Mouse (Mus musculus) kidney, postnatal 0 days (tissue): ENCODE measurements around the gene Zdhhc1. TPM values are rescaled to one million over a fixed set of nuclear protein-coding genes. Genes with fewer than 3 reads are reported as not detected.

Experiments used
- ATAC-seq: fragments of 200-750 bp; cut with Nextera tagmentation; replicated peaks from 2 replicates; pipeline ENCODE4 v1.8.0; 2017; ENCODE audit warnings: low read depth, moderate number of reproducible peaks, moderate TSS enrichment, moderate library complexity; ENCODE audit not compliant: low FRiP score
- DNase-seq: peaks from one replicate; pipeline ENCODE4 v3.0.0-alpha.2; 2016; ENCODE audit warnings: low spot score
- H3K27ac ChIP-seq: fragments of 300-500 bp; sonication (generic); 2 replicates; pipeline ENCODE4 v1.5.1; 2014; ENCODE audit warnings: mild to moderate bottlenecking
- H3K27me3 ChIP-seq: fragments of 300-500 bp; sonication (generic); 2 replicates; pipeline ENCODE4 v1.6.1; 2014; ENCODE audit warnings: low read length, mixed read lengths; ENCODE audit not compliant: insufficient read depth
- H3K36me3 ChIP-seq: fragments of 300-500 bp; sonication (generic); 2 replicates; pipeline ENCODE4 v1.6.1; 2014; ENCODE audit warnings: low read length, mixed read lengths; ENCODE audit not compliant: insufficient read depth
- H3K4me1 ChIP-seq: fragments of 300-500 bp; sonication (generic); replicated peaks from 2 replicates; pipeline ENCODE4 v1.6.1; 2014; ENCODE audit warnings: antibody characterized with exemption, low read length, mixed read lengths; ENCODE audit not compliant: insufficient read depth
- H3K4me2 ChIP-seq: fragments of 300-500 bp; sonication (generic); 2 replicates; pipeline ENCODE4 v1.6.1; 2014; ENCODE audit warnings: mild to moderate bottlenecking, low read length, moderate library complexity, mixed read lengths
- H3K4me3 ChIP-seq: fragments of 300-500 bp; sonication (generic); replicated peaks from 2 replicates; pipeline ENCODE4 v1.5.1; 2014; ENCODE audit warnings: low read depth, low read length
- H3K9ac ChIP-seq: fragments of 300-500 bp; sonication (generic); 2 replicates; pipeline ENCODE4 v1.6.1; 2014; ENCODE audit warnings: low read depth, low read length
- H3K9me3 ChIP-seq: fragments of 300-500 bp; sonication (generic); replicated peaks from 2 replicates; pipeline ENCODE4 v1.6.1; 2016; ENCODE audit warnings: low read length, inconsistent platforms, mixed read lengths
- CTCF ChIP-seq: IDR thresholded peaks from 2 replicates; pipeline ENCODE4 v1.5.1; 2016; ENCODE audit warnings: antibody characterized with exemption, low read depth, mild to moderate bottlenecking, moderate library complexity
- WGBS: fragments of 180-500 bp; shearing (Covaris S2); extraction: QIAGEN DNeasy Blood & Tissue Kit; methylation state at CpG from one replicate; pipeline ENCODE4 v1.1.7; 2014; 5-methylcytosine and 5-hydroxymethylcytosine counted together
- polyA plus RNA-seq: library from polyadenylated mRNA; unstranded; fragments of >200 nt; fragmentation: Nextera tagmentation; extraction: Ambion mirVana; gene quantifications from 2 replicates; pipeline ENCODE4 v1.2.1, GENCODE M21; 2015

Gene Zdhhc1
- polyA plus RNA-seq, 1 experiment from 2014 or later: 30.5 TPM

DNA sequence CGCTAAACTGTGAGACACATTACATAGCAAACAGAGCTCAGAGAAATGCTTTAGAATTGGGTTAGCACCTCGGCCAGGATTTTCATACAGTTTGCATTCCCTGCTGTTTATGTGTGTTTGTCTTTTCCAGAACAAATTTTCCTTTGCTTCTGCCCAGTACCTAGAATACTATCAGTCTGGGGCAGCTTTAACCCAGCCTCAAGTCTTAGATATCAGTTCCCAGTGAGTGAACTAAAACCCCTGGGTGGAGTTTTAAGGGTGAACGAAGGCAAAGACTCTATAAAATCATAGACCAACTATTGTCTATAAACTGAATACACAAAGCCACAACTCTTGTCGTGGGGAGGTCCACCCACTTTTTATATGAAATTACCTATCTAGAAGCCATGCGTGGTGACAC lies 48.1 kb downstream of the Zdhhc1 start:
- no peak overlapping the region for H3K4me3 ChIP-seq
- no peak overlapping the region for H3K27ac ChIP-seq
- ATAC-seq: no peak
- no peaks in the 10 kb centered on the region for H3K9me3 ChIP-seq
- no peak for TF ChIP-seq CTCF
- H3K4me1 ChIP-seq: no peaks in the 10 kb centered on the region
- no peak for DNase-seq
- no peak overlapping the region for H3K4me2 ChIP-seq
- no peak overlapping the region for H3K9ac ChIP-seq
- H3K27me3 ChIP-seq: no peaks in the 10 kb centered on the region
- 88% methylated on average over 5 of the region's 5 CpGs for WGBS
- H3K36me3 ChIP-seq: no peaks in the 10 kb centered on the region

DNA sequence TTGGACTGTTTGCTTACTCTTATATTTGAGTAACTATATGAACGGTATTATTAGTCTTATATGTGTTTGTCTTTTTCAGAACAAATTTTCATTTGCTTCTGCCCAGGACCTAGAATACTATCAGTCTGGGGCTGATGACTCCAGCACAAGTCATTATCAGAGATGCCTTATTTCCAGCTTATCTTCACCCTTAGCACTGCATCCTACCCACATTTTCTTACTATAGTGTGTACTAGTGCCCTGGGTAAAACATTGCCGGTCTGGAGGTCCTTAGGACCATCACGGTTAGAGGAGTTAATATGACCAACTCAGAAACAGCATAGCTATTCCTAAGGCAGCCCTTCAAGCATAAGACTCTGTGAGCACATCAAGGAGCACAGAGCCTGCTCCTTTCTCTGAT lies 48.5 kb downstream of the Zdhhc1 start:
- ATAC-seq (no peak), DNase-seq (no peak)
- H3K27ac ChIP-seq: no peak overlapping the region
- no peaks in the 10 kb centered on the region for H3K4me1 ChIP-seq
- no peak for TF ChIP-seq CTCF
- no peak overlapping the region for H3K9ac ChIP-seq
- 92% methylated on average over 3 of the region's 3 CpGs for WGBS
- no peaks in the 10 kb centered on the region for H3K27me3 ChIP-seq
- no peak overlapping the region for H3K4me3 ChIP-seq
- H3K36me3 ChIP-seq: no peaks in the 10 kb centered on the region
- no peaks in the 10 kb centered on the region for H3K9me3 ChIP-seq
- H3K4me2 ChIP-seq: no peak overlapping the region

DNA sequence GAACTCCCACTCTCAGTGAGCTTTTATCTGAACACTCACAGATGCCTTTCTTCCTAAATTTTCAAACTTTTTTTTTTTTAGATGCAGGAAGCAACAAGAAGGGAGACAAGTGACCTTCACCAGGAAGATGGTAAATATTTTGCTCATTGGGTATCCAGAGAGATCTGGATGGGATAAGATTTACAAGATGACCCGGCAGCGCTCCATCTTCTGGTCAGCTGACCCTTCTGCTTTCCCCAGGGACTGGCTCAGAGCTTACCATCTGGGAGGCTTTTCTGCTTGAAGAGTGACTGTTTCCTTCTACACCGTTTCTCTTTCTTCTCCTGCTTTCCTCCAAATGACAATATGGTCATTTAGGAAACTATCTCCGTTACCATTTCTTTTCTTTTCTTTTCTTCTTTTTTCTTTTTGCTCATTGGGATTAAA lies 50.6 kb downstream of the Zdhhc1 start:
- Histone ChIP-seq H3K9me3 (no peaks in the 10 kb centered on the region), H3K4me1 (no peaks in the 10 kb centered on the region), H3K4me3 (no peak overlapping the region), H3K9ac (no peak overlapping the region), H3K36me3 (no peaks in the 10 kb centered on the region), H3K27me3 (no peaks in the 10 kb centered on the region), H3K27ac (no peak overlapping the region), H3K4me2 (no peak overlapping the region)
- DNase-seq: no peak
- no peak for ATAC-seq
- 0 out of 2 replicates have a peak, but pooled peaks have one; percentile 0 for TF ChIP-seq CTCF
- 19% methylated on average over 4 of the region's 4 CpGs for WGBS

DNA sequence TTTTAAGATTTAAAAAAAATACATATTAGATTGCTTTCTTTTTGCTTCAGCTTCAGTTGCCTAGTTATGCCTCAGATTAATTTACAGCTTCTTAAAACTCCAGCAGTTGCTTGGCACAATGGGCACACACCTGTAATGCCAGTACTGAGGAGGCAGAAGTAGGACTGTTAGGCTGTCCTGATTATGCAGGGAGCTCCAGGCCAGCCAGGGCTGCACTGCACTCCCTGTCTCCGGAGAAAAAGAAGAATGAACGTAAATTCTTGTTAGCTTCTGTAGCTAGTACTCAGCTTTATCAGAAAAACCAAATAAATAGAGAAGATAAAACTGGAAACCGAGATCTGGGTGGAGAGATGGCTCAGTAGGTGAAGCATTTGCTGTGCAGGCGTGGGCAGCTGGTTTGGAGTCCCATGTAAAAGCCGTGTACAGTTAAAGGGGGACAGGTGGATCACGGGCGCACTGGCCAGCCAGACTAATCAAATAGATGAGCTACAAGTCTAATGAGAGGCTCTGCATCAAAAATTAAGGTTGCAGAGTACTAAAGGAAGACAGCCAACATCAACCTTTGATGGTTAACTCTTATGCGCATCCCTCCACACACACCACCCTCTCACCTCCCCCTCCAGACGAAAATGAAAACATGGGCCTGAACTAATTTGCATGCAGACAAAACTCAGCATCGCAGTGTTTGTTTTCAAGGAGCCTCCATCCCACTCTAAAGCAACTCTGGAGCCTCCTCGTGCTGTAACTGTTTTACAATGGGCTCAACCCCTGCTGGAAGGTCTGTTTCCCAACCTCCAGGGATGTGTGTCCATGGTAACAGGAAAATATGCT lies 51.2 kb downstream of the Zdhhc1 start:
- no peaks in the 10 kb centered on the region for H3K4me1 ChIP-seq
- ATAC-seq (no peak), DNase-seq (peak; percentile 73)
- no peak overlapping the region for H3K27ac ChIP-seq
- 0 out of 2 replicates have a peak, but pooled peaks have one; percentile 4 for TF ChIP-seq CTCF
- WGBS: 38% methylated on average over 11 of the region's 11 CpGs
- no peak overlapping the region for H3K4me2 ChIP-seq
- no peaks in the 10 kb centered on the region for H3K9me3 ChIP-seq
- no peaks in the 10 kb centered on the region for H3K36me3 ChIP-seq
- no peak overlapping the region for H3K9ac ChIP-seq
- H3K27me3 ChIP-seq: no peaks in the 10 kb centered on the region
- H3K4me3 ChIP-seq: no peak overlapping the region

DNA sequence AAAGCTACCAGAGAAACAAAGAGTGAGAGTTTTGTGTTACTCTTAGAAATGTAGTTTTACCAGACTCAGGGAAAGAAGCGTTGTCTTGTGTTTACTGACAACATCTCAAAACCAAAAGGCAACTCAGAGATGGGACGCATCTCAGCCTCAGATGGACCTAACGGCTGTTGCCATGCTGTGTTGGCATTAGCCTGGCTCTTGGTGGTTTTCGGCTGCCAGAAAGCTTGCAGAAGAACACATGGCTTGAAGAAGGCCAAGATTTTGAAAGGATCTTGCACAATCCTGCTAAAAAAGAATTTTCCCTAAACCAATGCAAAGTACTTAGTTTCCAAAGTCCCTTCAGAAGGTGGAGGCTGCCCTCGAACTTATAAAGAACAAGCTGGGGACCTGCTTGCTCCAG lies 54.0 kb downstream of the Zdhhc1 start:
- no peaks in the 10 kb centered on the region for H3K9me3 ChIP-seq

DNA sequence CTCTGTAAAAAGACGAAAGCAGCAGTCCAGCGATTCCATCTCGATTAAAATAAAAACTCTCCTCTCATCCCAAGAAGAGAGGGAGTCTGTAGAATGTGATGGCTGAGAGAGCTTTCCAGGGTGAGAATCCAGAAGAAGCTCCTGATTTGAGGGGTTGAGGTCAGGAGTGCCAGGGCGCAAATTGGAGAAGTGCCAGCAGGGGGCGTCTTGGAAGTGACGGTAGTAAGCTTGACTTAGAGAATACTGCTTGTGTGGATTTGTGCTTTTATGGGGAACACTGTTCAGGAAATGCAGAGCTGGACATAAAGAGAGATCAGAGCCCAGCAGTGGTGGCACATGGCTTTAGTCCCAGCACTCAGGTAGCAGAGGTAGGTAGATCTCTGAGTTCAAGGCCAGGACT lies 55.3 kb downstream of the Zdhhc1 start:
- TF ChIP-seq CTCF: peak; percentile 68
- ATAC-seq (no peak), DNase-seq (peak; percentile 65)
- no peak overlapping the region for H3K27ac ChIP-seq
- 9% methylated on average over 6 of the region's 6 CpGs for WGBS
- H3K36me3 ChIP-seq: no peaks in the 10 kb centered on the region
- H3K27me3 ChIP-seq: no peaks in the 10 kb centered on the region
- no peaks in the 10 kb centered on the region for H3K4me1 ChIP-seq
- no peaks in the 10 kb centered on the region for H3K9me3 ChIP-seq
- no peak overlapping the region for H3K4me2 ChIP-seq
- H3K9ac ChIP-seq: no peak overlapping the region
- no peak overlapping the region for H3K4me3 ChIP-seq

More for the DNA sequence above, 54.0 kb downstream of the Zdhhc1 start:
- Histone ChIP-seq H3K4me2 (no peak overlapping the region), H3K4me1 (no peaks in the 10 kb centered on the region), H3K9ac (no peak overlapping the region), H3K27ac (no peak overlapping the region), H3K4me3 (no peak overlapping the region), H3K27me3 (no peaks in the 10 kb centered on the region), H3K36me3 (no peaks in the 10 kb centered on the region)
- no peak for DNase-seq
- no peak for ATAC-seq
- TF ChIP-seq CTCF: no peak
- 94% methylated on average over 5 of the region's 5 CpGs for WGBS

DNA sequence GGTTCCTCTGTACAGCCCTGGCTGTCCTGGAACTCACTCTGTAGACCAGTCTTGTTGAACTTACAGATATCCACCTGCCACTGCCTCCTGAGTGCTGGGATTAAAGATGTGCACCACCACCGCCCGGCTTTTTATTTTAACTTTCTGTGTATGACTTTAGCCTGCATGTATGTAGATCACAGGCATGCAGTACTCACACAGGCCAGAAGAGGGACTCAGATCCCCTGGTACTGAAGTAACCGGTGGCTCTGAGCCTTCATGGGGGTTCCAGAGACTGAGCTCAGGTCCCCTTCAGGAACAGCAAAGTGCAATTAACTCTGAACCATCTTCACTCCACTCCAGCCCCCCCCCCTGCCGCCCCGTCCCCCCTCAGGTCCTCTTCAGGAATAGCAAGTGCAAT lies 57.8 kb downstream of the Zdhhc1 start:
- H3K4me3 ChIP-seq: no peak overlapping the region
- WGBS: 44% methylated on average over 5 of the region's 5 CpGs
- H3K4me2 ChIP-seq: no peak overlapping the region
- H3K27me3 ChIP-seq: no peaks in the 10 kb centered on the region
- DNase-seq (no peak), ATAC-seq (no peak)
- H3K27ac ChIP-seq: no peak overlapping the region
- no peak overlapping the region for H3K9ac ChIP-seq
- H3K4me1 ChIP-seq: no peaks in the 10 kb centered on the region
- H3K36me3 ChIP-seq: no peaks in the 10 kb centered on the region
- peak; percentile 56 for TF ChIP-seq CTCF
- no peaks in the 10 kb centered on the region for H3K9me3 ChIP-seq
